Mouse (Mus musculus): Measurements from ENCODE around the gene Smg9. TPM values are rescaled to one million over a fixed set of nuclear protein-coding genes. Genes with fewer than 3 reads are reported as not detected.

The Smg9 gene
- 38.2 and 38.9 TPM in 2 replicates for polyA plus RNA-seq (2015; fragmentation: Nextera tagmentation; extraction: Ambion mirVana)

GRCm38 (mm10) chr7:24399256-24400081 is at the start of gene Smg9:
Gene Smg9 (plus strand): TSS chr7:24399619.
- Histone ChIP-seq H3K36me3 (ENCODE audit: control insufficient read depth, insufficient read depth, low read length) (no peaks in the 10 kb centered on the region), H3K9me3 (ENCODE audit: control insufficient read depth, low read length) (no peaks in the 10 kb centered on the region), H3K4me2 (ENCODE audit: low read length) (peak within 1 kb of the TSS; percentile 71), H3K27ac (ENCODE audit: low read depth, low read length) (peak within 1 kb of the TSS; percentile 97), H3K27me3 (replicated peaks; ENCODE audit: control insufficient read depth, insufficient read depth, low read length) (no peaks in the 10 kb centered on the region), H3K4me3 (ENCODE audit: low read length) (peak within 1 kb of the TSS; percentile 64), H3K4me1 (ENCODE audit: control insufficient read depth, insufficient read depth, low read depth, low read length) (peaks cover 11% of the 10 kb centered on the region), H3K9ac (ENCODE audit: low read depth, low read length) (peak within 1 kb of the TSS; percentile 82)
- WGBS: 3% methylated on average over 66 of the region's 66 CpGs
- ATAC-seq: peak; percentile 97

DNA sequence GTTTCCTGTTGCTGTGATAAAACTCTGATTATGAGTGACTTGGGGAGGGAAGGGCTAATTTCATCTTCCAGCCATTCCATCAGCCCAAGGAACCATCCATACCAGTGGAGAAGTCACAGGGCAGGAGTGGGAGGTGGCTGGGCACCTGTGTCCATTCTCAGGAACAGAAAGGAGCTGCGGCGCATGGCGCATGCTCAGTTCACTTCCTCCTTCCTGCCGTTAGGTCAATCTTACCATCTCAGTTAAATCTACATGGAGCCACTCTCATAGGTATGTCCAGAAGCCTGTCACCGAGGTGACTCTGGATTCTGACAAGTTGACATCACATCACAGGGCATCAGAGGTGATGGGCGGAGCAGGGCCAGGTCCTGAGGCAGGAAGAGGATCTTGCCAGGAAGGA is 43.8 kb upstream of the Smg9 start:
- Histone ChIP-seq H3K27ac (ENCODE audit: low read depth, low read length) (no peak overlapping the region), H3K4me2 (ENCODE audit: low read length) (no peak overlapping the region), H3K27me3 (replicated peaks; ENCODE audit: control insufficient read depth, insufficient read depth, low read length) (no peaks in the 10 kb centered on the region), H3K4me1 (ENCODE audit: control insufficient read depth, insufficient read depth, low read depth, low read length) (no peaks in the 10 kb centered on the region), H3K4me3 (ENCODE audit: low read length) (no peak overlapping the region), H3K9ac (ENCODE audit: low read depth, low read length) (no peak overlapping the region), H3K9me3 (ENCODE audit: control insufficient read depth, low read length) (peaks cover 3% of the 10 kb centered on the region; the same call in 1 of the 2 replicates), H3K36me3 (ENCODE audit: control insufficient read depth, insufficient read depth, low read length) (no peaks in the 10 kb centered on the region)
- 85% methylated on average over 6 of the region's 6 CpGs for WGBS
- no peak for ATAC-seq

DNA sequence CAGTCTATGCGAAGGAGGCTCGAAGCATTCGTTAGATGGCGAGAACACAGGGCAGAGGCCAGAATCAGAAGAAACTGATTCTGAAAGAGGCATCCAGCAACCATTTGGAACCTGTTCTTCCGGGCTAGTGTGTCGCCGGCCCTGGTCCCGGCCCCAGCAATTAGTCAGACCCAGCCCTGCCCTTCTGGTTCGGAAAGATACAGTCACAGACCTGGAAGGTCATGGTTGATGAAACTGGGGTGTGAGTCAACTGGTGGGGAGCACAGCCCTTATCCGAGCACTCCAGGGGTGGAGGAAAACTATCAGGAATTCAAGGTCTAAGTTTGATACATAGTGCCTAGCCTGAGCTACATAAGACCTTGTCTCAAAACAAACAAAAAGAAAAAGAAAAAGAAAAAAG is 43.3 kb upstream of the Smg9 start:
- Histone ChIP-seq H3K9ac (ENCODE audit: low read depth, low read length) (no peak overlapping the region), H3K36me3 (ENCODE audit: control insufficient read depth, insufficient read depth, low read length) (no peaks in the 10 kb centered on the region), H3K9me3 (ENCODE audit: control insufficient read depth, low read length) (peaks cover 3% of the 10 kb centered on the region; the same call in 1 of the 2 replicates), H3K4me1 (ENCODE audit: control insufficient read depth, insufficient read depth, low read depth, low read length) (no peaks in the 10 kb centered on the region), H3K27me3 (replicated peaks; ENCODE audit: control insufficient read depth, insufficient read depth, low read length) (no peaks in the 10 kb centered on the region), H3K4me3 (ENCODE audit: low read length) (no peak overlapping the region), H3K4me2 (ENCODE audit: low read length) (no peak overlapping the region), H3K27ac (ENCODE audit: low read depth, low read length) (no peak overlapping the region)
- 86% methylated on average over 10 of the region's 10 CpGs for WGBS
- no peak for ATAC-seq

- H3K4me3 ChIP-seq (ENCODE audit: low read length): no peak overlapping the region
- ATAC-seq: no peak
- no peak overlapping the region for H3K27ac ChIP-seq (ENCODE audit: low read depth, low read length)
- H3K27me3 ChIP-seq (replicated peaks; ENCODE audit: control insufficient read depth, insufficient read depth, low read length): no peaks in the 10 kb centered on the region
- H3K9ac ChIP-seq (ENCODE audit: low read depth, low read length): no peak overlapping the region
- no peaks in the 10 kb centered on the region for H3K36me3 ChIP-seq (ENCODE audit: control insufficient read depth, insufficient read depth, low read length)
- no peak overlapping the region for H3K4me2 ChIP-seq (ENCODE audit: low read length)
- H3K9me3 ChIP-seq (ENCODE audit: control insufficient read depth, low read length): peaks cover 3% of the 10 kb centered on the region; the same call in 1 of the 2 replicates
- 52% methylated on average over 4 of the region's 4 CpGs for WGBS
- H3K4me1 ChIP-seq (ENCODE audit: control insufficient read depth, insufficient read depth, low read depth, low read length): no peaks in the 10 kb centered on the region
Measured at GRCm38 (mm10) chr7:24357899-24358298, 41.5 kb upstream of the Smg9 start.

GRCm38 (mm10) chr7:24359269-24359668 is 40.1 kb upstream of the Smg9 start:
- no peak overlapping the region for H3K4me3 ChIP-seq (ENCODE audit: low read length)
- 32% methylated on average over 9 of the region's 9 CpGs for WGBS
- no peaks in the 10 kb centered on the region for H3K36me3 ChIP-seq (ENCODE audit: control insufficient read depth, insufficient read depth, low read length)
- no peaks in the 10 kb centered on the region for H3K4me1 ChIP-seq (ENCODE audit: control insufficient read depth, insufficient read depth, low read depth, low read length)
- peaks cover 3% of the 10 kb centered on the region; the same call in 1 of the 2 replicates for H3K9me3 ChIP-seq (ENCODE audit: control insufficient read depth, low read length)
- no peak for ATAC-seq
- H3K4me2 ChIP-seq (ENCODE audit: low read length): no peak overlapping the region
- no peak overlapping the region for H3K9ac ChIP-seq (ENCODE audit: low read depth, low read length)
- no peak overlapping the region for H3K27ac ChIP-seq (ENCODE audit: low read depth, low read length)
- no peaks in the 10 kb centered on the region for H3K27me3 ChIP-seq (replicated peaks; ENCODE audit: control insufficient read depth, insufficient read depth, low read length)

GRCm38 (mm10) chr7:24361001-24361400 is 38.4 kb upstream of the Smg9 start:
- Histone ChIP-seq H3K9me3 (ENCODE audit: control insufficient read depth, low read length) (peaks cover 3% of the 10 kb centered on the region; the same call in 1 of the 2 replicates), H3K9ac (ENCODE audit: low read depth, low read length) (no peak overlapping the region), H3K36me3 (ENCODE audit: control insufficient read depth, insufficient read depth, low read length) (no peaks in the 10 kb centered on the region), H3K27me3 (replicated peaks; ENCODE audit: control insufficient read depth, insufficient read depth, low read length) (no peaks in the 10 kb centered on the region), H3K4me3 (ENCODE audit: low read length) (no peak overlapping the region), H3K4me1 (ENCODE audit: control insufficient read depth, insufficient read depth, low read depth, low read length) (peaks cover 2% of the 10 kb centered on the region; the same call in 1 of the 2 replicates), H3K27ac (ENCODE audit: low read depth, low read length) (no peak overlapping the region), H3K4me2 (ENCODE audit: low read length) (no peak overlapping the region)
- WGBS: 69% methylated on average over 4 of the region's 4 CpGs
- no peak for ATAC-seq

DNA sequence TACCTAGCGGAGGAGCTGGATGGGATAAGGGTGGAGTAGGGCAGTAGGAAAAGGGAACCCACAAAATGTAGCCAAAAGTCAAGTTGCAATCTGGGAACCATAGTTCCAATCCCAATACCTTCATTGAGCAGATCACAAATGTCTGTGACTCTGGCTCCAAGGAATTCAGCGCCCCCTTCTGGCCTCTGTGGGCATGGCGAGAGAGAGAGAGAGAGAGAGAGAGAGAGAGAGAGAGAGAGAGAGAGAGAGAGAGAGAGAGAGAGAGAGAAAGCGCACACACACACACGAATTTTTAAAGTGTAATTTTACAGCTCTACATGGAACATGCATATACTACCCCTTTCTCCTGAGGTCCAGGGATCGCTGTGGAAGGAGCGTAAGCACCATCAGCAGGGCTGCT is 36.2 kb upstream of the Smg9 start:
- H3K27ac ChIP-seq (ENCODE audit: low read depth, low read length): no peak overlapping the region
- H3K36me3 ChIP-seq (ENCODE audit: control insufficient read depth, insufficient read depth, low read length): no peaks in the 10 kb centered on the region
- H3K4me1 ChIP-seq (ENCODE audit: control insufficient read depth, insufficient read depth, low read depth, low read length): peaks cover 2% of the 10 kb centered on the region; the same call in 1 of the 2 replicates
- no peak for ATAC-seq
- no peaks in the 10 kb centered on the region for H3K27me3 ChIP-seq (replicated peaks; ENCODE audit: control insufficient read depth, insufficient read depth, low read length)
- H3K9ac ChIP-seq (ENCODE audit: low read depth, low read length): no peak overlapping the region
- WGBS: 20% methylated on average over 7 of the region's 7 CpGs
- H3K4me3 ChIP-seq (ENCODE audit: low read length): no peak overlapping the region
- H3K9me3 ChIP-seq (ENCODE audit: control insufficient read depth, low read length): no peaks in the 10 kb centered on the region
- H3K4me2 ChIP-seq (ENCODE audit: low read length): no peak overlapping the region

GRCm38 (mm10) chr7:24364827-24365226 is 34.6 kb upstream of the Smg9 start:
- no peaks in the 10 kb centered on the region for H3K27me3 ChIP-seq (replicated peaks; ENCODE audit: control insufficient read depth, insufficient read depth, low read length)
- WGBS: 22% methylated on average over 10 of the region's 10 CpGs
- H3K9me3 ChIP-seq (ENCODE audit: control insufficient read depth, low read length): no peaks in the 10 kb centered on the region
- peak overlapping the region; percentile 51 for H3K9ac ChIP-seq (ENCODE audit: low read depth, low read length)
- no peaks in the 10 kb centered on the region for H3K36me3 ChIP-seq (ENCODE audit: control insufficient read depth, insufficient read depth, low read length)
- no peak overlapping the region for H3K27ac ChIP-seq (ENCODE audit: low read depth, low read length)
- ATAC-seq: peak; percentile 82
- no peak overlapping the region for H3K4me2 ChIP-seq (ENCODE audit: low read length)
- H3K4me3 ChIP-seq (ENCODE audit: low read length): no peak overlapping the region
- H3K4me1 ChIP-seq (ENCODE audit: control insufficient read depth, insufficient read depth, low read depth, low read length): peaks cover 2% of the 10 kb centered on the region; the same call in 1 of the 2 replicates

- no peak overlapping the region for H3K4me2 ChIP-seq (ENCODE audit: low read length)
- peaks cover 2% of the 10 kb centered on the region for H3K4me1 ChIP-seq (ENCODE audit: control insufficient read depth, insufficient read depth, low read depth, low read length)
- H3K27me3 ChIP-seq (replicated peaks; ENCODE audit: control insufficient read depth, insufficient read depth, low read length): no peaks in the 10 kb centered on the region
- H3K36me3 ChIP-seq (ENCODE audit: control insufficient read depth, insufficient read depth, low read length): no peaks in the 10 kb centered on the region
- peak; percentile 18 for ATAC-seq
- H3K9ac ChIP-seq (ENCODE audit: low read depth, low read length): peak overlapping the region; percentile 51
- H3K9me3 ChIP-seq (ENCODE audit: control insufficient read depth, low read length): no peaks in the 10 kb centered on the region
- no peak overlapping the region for H3K27ac ChIP-seq (ENCODE audit: low read depth, low read length)
- WGBS: 83% methylated on average over 5 of the region's 5 CpGs
- H3K4me3 ChIP-seq (ENCODE audit: low read length): no peak overlapping the region
Measured at GRCm38 (mm10) chr7:24365258-24366014, 34.0 kb upstream of the Smg9 start.

Measured in hindbrain, embryonic 16.5 days (tissue).